Mouse (Mus musculus): ENCODE results near the gene Slc25a25.

GRCm38 (mm10) chr2:32419359-32419758 lies 31.9 kb downstream of the Slc25a25 start:
- no peak for TF ChIP-seq CTCF (IDR thresholded peaks at IDR 0.05; ENCODE audit: low read depth, low read length)
- no peak for TF ChIP-seq POLR2A (IDR thresholded peaks at IDR 0.05; ENCODE audit: borderline replicate concordance, low read depth, low read length)

Data from bone marrow macrophage, adult 2 months (primary cell).